Mouse (Mus musculus): ENCODE results near the gene Arhgap6. TPM values are rescaled to one million over a fixed set of nuclear protein-coding genes. Genes with fewer than 3 reads are reported as not detected.
A peak's percentile ranks its signal among the peaks of the same experiment; 100 is the strongest.

Arhgap6 gene
- polyA plus RNA-seq, 1 experiment from 2014 or later, result 2.6 TPM

DNA sequence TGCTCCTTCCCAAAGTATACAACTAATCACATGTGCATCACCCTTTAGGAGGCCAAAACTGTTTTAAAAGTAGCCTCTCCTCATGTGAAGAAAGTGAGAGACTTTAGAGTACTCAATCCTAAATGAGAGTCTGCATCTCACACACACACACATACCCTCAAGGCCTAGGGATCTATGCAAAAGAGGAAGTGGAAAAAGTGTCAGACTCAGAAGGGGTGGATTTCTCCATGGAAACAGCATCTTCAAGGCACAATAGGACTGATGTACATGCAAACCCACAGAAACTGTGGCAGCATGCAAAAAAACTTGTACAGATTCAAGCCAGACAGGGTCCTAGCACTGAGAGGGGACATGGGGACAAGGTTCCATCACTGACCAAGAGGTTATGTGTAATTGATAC, 53.2 kb downstream of the Arhgap6 start:
- no peaks in the 10 kb centered on the region for H3K36me3 ChIP-seq (replicated peaks; ENCODE audit: control insufficient read depth, insufficient read depth)
- peaks cover 11% of the 10 kb centered on the region; the same call in 1 of the 2 replicates for H3K27me3 ChIP-seq (ENCODE audit: control insufficient read depth, insufficient read depth, low read length)
- H3K4me1 ChIP-seq (replicated peaks; ENCODE audit: control insufficient read depth, insufficient read depth, low read length), result no peaks in the 10 kb centered on the region
- no peak overlapping the region for H3K4me2 ChIP-seq (replicated peaks)
- H3K9ac ChIP-seq, result no peak overlapping the region
- H3K9me3 ChIP-seq (ENCODE audit: control insufficient read depth, low read length), result no peaks in the 10 kb centered on the region
- H3K4me3 ChIP-seq (replicated peaks; ENCODE audit: low read length), result no peak overlapping the region
- no peak for ATAC-seq (ENCODE audit: low FRiP score)
- DNase-seq (ENCODE audit: low spot score), result no peak
- no peak overlapping the region for H3K27ac ChIP-seq

DNA sequence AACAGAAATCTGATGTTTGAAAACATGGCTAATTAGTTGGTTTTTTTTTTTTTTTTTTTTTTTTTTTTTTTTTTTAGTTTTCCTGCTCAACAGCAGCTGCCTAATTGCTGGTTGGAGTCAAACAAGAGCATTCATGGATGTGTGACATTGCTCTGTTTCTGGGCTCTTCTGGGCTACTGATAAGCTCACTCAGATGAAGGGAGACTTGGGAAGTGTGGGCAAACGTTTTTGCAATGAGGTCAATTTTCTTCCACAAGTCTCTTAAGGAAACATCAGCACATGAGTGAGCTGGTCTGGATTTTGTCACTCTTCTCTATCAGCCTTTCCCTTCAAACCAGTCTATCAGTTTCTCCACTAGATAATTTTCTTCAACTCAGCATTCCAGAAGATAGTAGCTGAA, 79.8 kb downstream of the Arhgap6 start:
- no peaks in the 10 kb centered on the region for H3K9me3 ChIP-seq (ENCODE audit: control insufficient read depth, low read length)
- H3K4me3 ChIP-seq (replicated peaks; ENCODE audit: low read length), result no peak overlapping the region
- no peak overlapping the region for H3K9ac ChIP-seq
- H3K4me1 ChIP-seq (replicated peaks; ENCODE audit: control insufficient read depth, insufficient read depth, low read length), result no peaks in the 10 kb centered on the region
- H3K4me2 ChIP-seq (replicated peaks), result no peak overlapping the region
- no peak for ATAC-seq (ENCODE audit: low FRiP score)
- H3K36me3 ChIP-seq (replicated peaks; ENCODE audit: control insufficient read depth, insufficient read depth), result no peaks in the 10 kb centered on the region
- DNase-seq (ENCODE audit: low spot score), result no peak
- no peaks in the 10 kb centered on the region; the same call in 1 of the 2 replicates for H3K27me3 ChIP-seq (ENCODE audit: control insufficient read depth, insufficient read depth, low read length)
- no peak overlapping the region for H3K27ac ChIP-seq
- 67% methylated on average over 1 of the region's 1 CpGs for WGBS

DNA sequence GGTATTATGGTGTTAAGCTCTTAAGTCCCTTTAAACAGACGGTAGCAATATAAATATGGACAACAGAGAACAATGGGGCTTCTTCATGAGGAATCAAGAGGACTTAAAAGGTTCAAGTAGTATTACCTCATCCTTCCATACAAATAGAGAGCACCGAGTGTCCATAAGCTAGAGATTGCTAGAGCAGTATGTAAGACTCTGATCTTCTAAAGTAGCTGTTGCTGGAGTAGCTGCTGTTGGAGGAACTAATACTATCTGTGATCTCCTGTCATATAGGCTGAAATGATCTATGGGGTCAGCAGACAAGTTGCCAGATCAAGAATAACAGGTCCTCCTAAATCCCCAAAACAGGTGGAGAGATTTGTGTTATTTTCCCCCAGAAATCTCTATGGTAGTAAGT, 108.7 kb downstream of the Arhgap6 start:
- ATAC-seq (ENCODE audit: low FRiP score) (no peak), DNase-seq (ENCODE audit: low spot score) (no peak)
- Histone ChIP-seq H3K4me2 (replicated peaks) (no peak overlapping the region), H3K27ac (no peak overlapping the region), H3K4me1 (replicated peaks; ENCODE audit: control insufficient read depth, insufficient read depth, low read length) (no peaks in the 10 kb centered on the region), H3K27me3 (ENCODE audit: control insufficient read depth, insufficient read depth, low read length) (peaks cover 11% of the 10 kb centered on the region), H3K36me3 (replicated peaks; ENCODE audit: control insufficient read depth, insufficient read depth) (no peaks in the 10 kb centered on the region), H3K9ac (no peak overlapping the region), H3K4me3 (replicated peaks; ENCODE audit: low read length) (no peak overlapping the region), H3K9me3 (ENCODE audit: control insufficient read depth, low read length) (no peaks in the 10 kb centered on the region)
- WGBS, result 86% methylated on average over 2 of the region's 2 CpGs

DNA sequence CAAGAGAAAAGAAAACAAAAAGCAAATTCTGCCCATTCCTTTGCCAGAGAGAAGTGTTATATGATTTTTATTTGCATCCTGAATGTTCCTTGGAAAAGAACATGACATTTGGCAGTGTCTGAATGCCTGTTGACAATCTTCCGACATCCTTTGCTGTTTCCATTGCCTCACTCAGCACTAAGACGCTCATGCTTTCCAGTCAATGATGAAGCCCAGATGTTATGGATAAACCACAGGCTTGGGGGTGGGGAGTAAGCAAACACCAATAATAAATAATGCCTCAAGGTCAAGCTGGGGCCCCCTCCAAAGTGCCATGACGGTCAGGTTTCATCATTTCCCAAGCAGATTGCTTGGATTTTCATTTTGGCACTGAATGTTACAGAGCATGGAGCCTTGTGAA, 109.2 kb downstream of the Arhgap6 start:
- ATAC-seq (ENCODE audit: low FRiP score), result no peak
- Histone ChIP-seq H3K4me1 (replicated peaks; ENCODE audit: control insufficient read depth, insufficient read depth, low read length) (no peaks in the 10 kb centered on the region), H3K27me3 (ENCODE audit: control insufficient read depth, insufficient read depth, low read length) (peaks cover 11% of the 10 kb centered on the region), H3K4me2 (replicated peaks) (no peak overlapping the region), H3K36me3 (replicated peaks; ENCODE audit: control insufficient read depth, insufficient read depth) (no peaks in the 10 kb centered on the region), H3K9me3 (ENCODE audit: control insufficient read depth, low read length) (no peaks in the 10 kb centered on the region), H3K27ac (no peak overlapping the region), H3K9ac (no peak overlapping the region), H3K4me3 (replicated peaks; ENCODE audit: low read length) (no peak overlapping the region)
- 85% methylated on average over 3 of the region's 3 CpGs for WGBS
- DNase-seq (ENCODE audit: low spot score), result no peak

DNA sequence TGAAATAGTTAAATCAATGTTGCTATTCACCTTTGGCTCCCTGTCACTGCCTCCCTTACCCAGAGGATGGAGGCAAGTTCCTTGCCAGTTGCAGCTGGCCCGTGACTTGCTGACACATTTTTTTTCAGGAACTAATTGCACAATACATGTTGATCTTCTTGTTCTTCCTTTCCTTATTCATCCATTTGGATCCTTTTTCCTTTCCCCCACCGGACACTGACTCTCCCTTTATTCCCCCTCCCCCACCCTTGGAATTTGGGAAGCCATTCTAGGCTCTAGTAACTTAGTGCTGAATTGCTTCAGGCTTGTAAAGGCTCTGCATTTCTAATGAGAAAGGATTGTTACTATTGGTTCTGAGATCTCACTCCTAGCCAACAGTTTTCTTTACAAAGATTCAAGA, 112.7 kb downstream of the Arhgap6 start:
- DNase-seq (ENCODE audit: low spot score), result no peak
- Histone ChIP-seq H3K4me2 (replicated peaks) (no peak overlapping the region), H3K4me3 (replicated peaks; ENCODE audit: low read length) (no peak overlapping the region), H3K9me3 (ENCODE audit: control insufficient read depth, low read length) (no peaks in the 10 kb centered on the region), H3K27me3 (ENCODE audit: control insufficient read depth, insufficient read depth, low read length) (peaks cover 22% of the 10 kb centered on the region), H3K4me1 (replicated peaks; ENCODE audit: control insufficient read depth, insufficient read depth, low read length) (no peaks in the 10 kb centered on the region), H3K9ac (no peak overlapping the region), H3K36me3 (replicated peaks; ENCODE audit: control insufficient read depth, insufficient read depth) (no peaks in the 10 kb centered on the region), H3K27ac (no peak overlapping the region)
- 46% methylated on average over 2 of the region's 2 CpGs for WGBS
- ATAC-seq (ENCODE audit: low FRiP score), result no peak

DNA sequence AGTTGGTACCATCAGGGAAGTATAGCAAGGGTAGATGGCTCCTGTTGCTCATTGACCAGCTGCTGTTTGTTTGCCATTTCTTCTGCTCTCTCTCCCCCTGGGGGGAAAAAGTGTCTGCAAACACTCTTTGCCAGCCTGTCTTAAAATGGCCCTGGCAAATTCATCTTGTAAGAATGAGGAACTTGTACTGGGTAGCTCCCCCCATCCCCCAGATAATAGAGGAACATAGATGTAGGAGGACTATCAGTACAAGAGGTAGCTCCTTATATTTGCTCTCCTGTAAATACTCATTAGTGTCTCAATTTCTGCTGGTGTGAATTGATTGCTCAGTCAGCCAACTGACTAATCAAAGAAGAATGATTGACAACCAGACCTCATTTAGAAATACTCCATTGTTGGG, 118.6 kb downstream of the Arhgap6 start:
- no peaks in the 10 kb centered on the region for H3K4me1 ChIP-seq (replicated peaks; ENCODE audit: control insufficient read depth, insufficient read depth, low read length)
- DNase-seq (ENCODE audit: low spot score), result no peak
- 0 out of 2 replicates have a peak, but pooled peaks cover 10% of the 10 kb centered on the region for H3K27me3 ChIP-seq (ENCODE audit: control insufficient read depth, insufficient read depth, low read length)
- H3K27ac ChIP-seq, result no peak overlapping the region
- no peak overlapping the region for H3K4me3 ChIP-seq (replicated peaks; ENCODE audit: low read length)
- H3K9me3 ChIP-seq (ENCODE audit: control insufficient read depth, low read length), result no peaks in the 10 kb centered on the region
- no peaks in the 10 kb centered on the region for H3K36me3 ChIP-seq (replicated peaks; ENCODE audit: control insufficient read depth, insufficient read depth)
- no peak overlapping the region for H3K4me2 ChIP-seq (replicated peaks)
- H3K9ac ChIP-seq, result no peak overlapping the region
- ATAC-seq (ENCODE audit: low FRiP score), result no peak

DNA sequence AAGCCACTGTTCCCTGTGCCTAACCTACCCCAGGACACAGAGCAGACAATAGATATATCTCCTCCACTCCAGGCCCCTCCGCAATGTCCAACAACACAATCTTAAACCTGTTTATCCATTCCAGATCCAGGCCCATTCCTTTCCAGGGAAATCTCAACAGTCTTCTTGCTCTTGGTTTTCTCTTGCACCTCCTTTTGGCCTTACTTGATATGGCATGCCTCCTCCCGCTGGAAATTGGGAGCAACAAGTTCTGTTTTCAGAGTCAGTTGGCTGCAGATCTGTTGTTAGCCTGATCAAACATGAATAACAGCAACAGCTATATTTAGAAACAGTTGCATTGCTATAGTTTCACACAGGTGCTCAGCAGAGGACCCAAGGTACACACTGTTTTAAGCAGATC, 126.0 kb downstream of the Arhgap6 start:
- H3K36me3 ChIP-seq (replicated peaks; ENCODE audit: control insufficient read depth, insufficient read depth), result no peaks in the 10 kb centered on the region
- DNase-seq (ENCODE audit: low spot score) (no peak), ATAC-seq (ENCODE audit: low FRiP score) (no peak)
- H3K4me1 ChIP-seq (replicated peaks; ENCODE audit: control insufficient read depth, insufficient read depth, low read length), result no peaks in the 10 kb centered on the region
- 82% methylated on average over 2 of the region's 2 CpGs for WGBS
- H3K4me2 ChIP-seq (replicated peaks), result no peak overlapping the region
- H3K4me3 ChIP-seq (replicated peaks; ENCODE audit: low read length), result no peak overlapping the region
- H3K27ac ChIP-seq, result no peak overlapping the region
- no peaks in the 10 kb centered on the region for H3K9me3 ChIP-seq (ENCODE audit: control insufficient read depth, low read length)
- H3K27me3 ChIP-seq (ENCODE audit: control insufficient read depth, insufficient read depth, low read length), result peaks cover 12% of the 10 kb centered on the region; the same call in 1 of the 2 replicates
- H3K9ac ChIP-seq, result no peak overlapping the region

DNA sequence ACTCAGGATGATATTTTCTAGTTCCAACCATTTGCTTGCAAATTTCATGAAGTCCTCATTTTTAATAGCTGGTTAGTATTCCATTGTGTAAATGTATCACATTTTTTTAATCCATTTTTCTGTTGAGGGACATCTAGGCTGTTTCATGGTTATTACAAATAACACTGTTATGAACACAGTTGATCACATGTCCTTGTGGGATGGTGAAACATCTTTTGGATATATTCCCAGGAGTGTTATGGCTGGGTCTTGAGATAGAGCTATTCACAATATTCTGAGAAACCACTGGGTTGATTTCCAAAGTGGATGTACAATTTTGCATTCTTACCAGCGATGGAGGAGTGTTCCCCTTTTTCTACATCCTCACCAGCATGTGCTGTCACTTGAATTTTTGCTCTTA, 137.5 kb downstream of the Arhgap6 start:
- Histone ChIP-seq H3K9me3 (ENCODE audit: control insufficient read depth, low read length) (no peaks in the 10 kb centered on the region), H3K36me3 (replicated peaks; ENCODE audit: control insufficient read depth, insufficient read depth) (no peaks in the 10 kb centered on the region), H3K27ac (no peak overlapping the region), H3K9ac (no peak overlapping the region), H3K4me2 (replicated peaks) (no peak overlapping the region), H3K27me3 (ENCODE audit: control insufficient read depth, insufficient read depth, low read length) (peaks cover 4% of the 10 kb centered on the region; the same call in 1 of the 2 replicates), H3K4me3 (replicated peaks; ENCODE audit: low read length) (no peak overlapping the region), H3K4me1 (replicated peaks; ENCODE audit: control insufficient read depth, insufficient read depth, low read length) (no peaks in the 10 kb centered on the region)
- no peak for ATAC-seq (ENCODE audit: low FRiP score)
- DNase-seq (ENCODE audit: low spot score), result no peak
- 77% methylated on average over 1 of the region's 1 CpGs for WGBS

DNA sequence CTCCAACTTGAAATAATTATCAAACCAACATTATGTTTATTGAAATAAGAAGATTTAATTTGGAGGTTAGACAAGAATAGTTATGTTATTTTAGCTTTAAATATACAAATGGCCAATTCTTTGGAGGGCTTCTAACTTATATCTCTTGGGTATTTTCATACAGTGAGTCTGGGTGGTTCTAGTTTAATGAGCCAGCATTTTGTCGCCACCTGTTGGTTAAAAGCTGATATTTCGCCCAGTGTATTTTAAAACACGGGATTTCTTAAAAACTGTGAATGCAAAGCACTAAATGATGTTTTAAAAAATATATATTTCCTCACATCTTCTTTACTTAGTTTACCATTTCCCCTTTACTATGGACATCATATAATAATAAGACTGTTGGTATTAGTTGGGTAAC, 140.5 kb downstream of the Arhgap6 start:
- ATAC-seq (ENCODE audit: low FRiP score), result no peak
- no peak overlapping the region for H3K4me3 ChIP-seq (replicated peaks; ENCODE audit: low read length)
- H3K4me2 ChIP-seq (replicated peaks), result no peak overlapping the region
- peak; percentile 70 for DNase-seq (ENCODE audit: low spot score)
- WGBS, result 9% methylated on average over 3 of the region's 3 CpGs
- H3K4me1 ChIP-seq (replicated peaks; ENCODE audit: control insufficient read depth, insufficient read depth, low read length), result no peaks in the 10 kb centered on the region
- peaks cover 7% of the 10 kb centered on the region for H3K27me3 ChIP-seq (ENCODE audit: control insufficient read depth, insufficient read depth, low read length)
- H3K9ac ChIP-seq, result no peak overlapping the region
- H3K27ac ChIP-seq, result no peak overlapping the region
- no peaks in the 10 kb centered on the region for H3K9me3 ChIP-seq (ENCODE audit: control insufficient read depth, low read length)
- no peaks in the 10 kb centered on the region for H3K36me3 ChIP-seq (replicated peaks; ENCODE audit: control insufficient read depth, insufficient read depth)

DNA sequence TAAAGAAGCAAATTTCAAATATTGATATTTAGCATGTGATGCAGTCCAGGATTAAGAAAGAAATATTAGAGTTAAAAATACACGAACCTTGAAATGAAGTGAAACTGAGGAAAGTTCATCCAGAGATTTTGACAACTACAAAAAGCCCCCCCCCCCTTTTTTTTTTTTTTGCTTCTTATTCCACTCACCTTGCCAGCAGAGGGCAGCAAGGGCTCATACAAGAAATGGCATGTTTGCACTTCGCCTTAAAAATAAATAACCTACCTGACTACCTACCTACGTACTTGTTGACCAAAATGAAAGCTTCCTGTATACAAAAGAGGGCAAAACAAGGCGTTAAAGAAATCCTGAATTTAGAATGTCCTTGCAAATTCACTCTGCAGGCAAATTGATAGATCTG, 143.0 kb downstream of the Arhgap6 start:
- WGBS, result 52% methylated on average over 4 of the region's 4 CpGs
- peak; percentile 37 for DNase-seq (ENCODE audit: low spot score)
- no peak overlapping the region for H3K4me3 ChIP-seq (replicated peaks; ENCODE audit: low read length)
- no peak overlapping the region for H3K27ac ChIP-seq
- no peaks in the 10 kb centered on the region for H3K9me3 ChIP-seq (ENCODE audit: control insufficient read depth, low read length)
- no peaks in the 10 kb centered on the region for H3K36me3 ChIP-seq (replicated peaks; ENCODE audit: control insufficient read depth, insufficient read depth)
- H3K4me2 ChIP-seq (replicated peaks), result no peak overlapping the region
- ATAC-seq (ENCODE audit: low FRiP score), result no peak
- H3K4me1 ChIP-seq (replicated peaks; ENCODE audit: control insufficient read depth, insufficient read depth, low read length), result no peaks in the 10 kb centered on the region
- no peak overlapping the region for H3K9ac ChIP-seq
- peaks cover 7% of the 10 kb centered on the region for H3K27me3 ChIP-seq (ENCODE audit: control insufficient read depth, insufficient read depth, low read length)

Measured in hindbrain, embryonic 14.5 days (tissue).